Mouse (Mus musculus) limb, embryonic 12.5 days (tissue): ENCODE measurements around the gene Mrpl18. TPM values are rescaled to one million over a fixed set of nuclear protein-coding genes. Genes with fewer than 3 reads are reported as not detected.

Experiments
- ATAC-seq: fragments of 200-750 bp; cut with Nextera tagmentation; 2 replicates; pipeline ENCODE4 v1.8.0; 2017; ENCODE audit warnings: low read depth, moderate TSS enrichment; ENCODE audit not compliant: insufficient number of reproducible peaks, insufficient read depth, low FRiP score, low TSS enrichment
- H3K27ac ChIP-seq: fragments of 300-500 bp; sonication (generic); 2 replicates; pipeline ENCODE4 v1.5.1; 2016; ENCODE audit warnings: mild to moderate bottlenecking, moderate library complexity
- H3K27me3 ChIP-seq: fragments of 300-500 bp; sonication (generic); 2 replicates; pipeline ENCODE4 v1.6.1; 2016; ENCODE audit warnings: mild to moderate bottlenecking, moderate library complexity
- H3K36me3 ChIP-seq: fragments of 300-500 bp; sonication (generic); 2 replicates; pipeline ENCODE4 v1.6.1; 2016; ENCODE audit warnings: mild to moderate bottlenecking, moderate library complexity
- H3K4me1 ChIP-seq: fragments of 300-500 bp; sonication (generic); replicated peaks from 2 replicates; pipeline ENCODE4 v1.6.1; 2016
- H3K4me2 ChIP-seq: fragments of 300-500 bp; sonication (generic); 2 replicates; pipeline ENCODE4 v1.6.1; 2016; ENCODE audit warnings: mild to moderate bottlenecking, moderate library complexity
- H3K4me3 ChIP-seq: fragments of 300-500 bp; sonication (generic); replicated peaks from 2 replicates; pipeline ENCODE4 v1.5.1; 2016; ENCODE audit warnings: mild to moderate bottlenecking
- H3K9ac ChIP-seq: fragments of 300-500 bp; sonication (generic); replicated peaks from 2 replicates; pipeline ENCODE4 v1.6.1; 2016; ENCODE audit warnings: mild to moderate bottlenecking, moderate library complexity
- H3K9me3 ChIP-seq: fragments of 300-500 bp; sonication (generic); 2 replicates; pipeline ENCODE4 v1.6.1; 2016; ENCODE audit warnings: mild to moderate bottlenecking, moderate library complexity
- WGBS: fragments of 180-500 bp; shearing (Covaris S2); methylation state at CpG from one replicate; pipeline ENCODE4 v1.1.7; 2016; 5-methylcytosine and 5-hydroxymethylcytosine counted together
- polyA plus RNA-seq: library from polyadenylated mRNA; unstranded; fragments of >200 nt; fragmentation: Nextera tagmentation; extraction: Ambion mirVana; gene quantifications from 2 replicates; pipeline ENCODE4 v1.2.1, GENCODE M21; 2016

The Mrpl18 gene
- polyA plus RNA-seq, 1 experiment from 2014 or later, result 172 TPM

DNA sequence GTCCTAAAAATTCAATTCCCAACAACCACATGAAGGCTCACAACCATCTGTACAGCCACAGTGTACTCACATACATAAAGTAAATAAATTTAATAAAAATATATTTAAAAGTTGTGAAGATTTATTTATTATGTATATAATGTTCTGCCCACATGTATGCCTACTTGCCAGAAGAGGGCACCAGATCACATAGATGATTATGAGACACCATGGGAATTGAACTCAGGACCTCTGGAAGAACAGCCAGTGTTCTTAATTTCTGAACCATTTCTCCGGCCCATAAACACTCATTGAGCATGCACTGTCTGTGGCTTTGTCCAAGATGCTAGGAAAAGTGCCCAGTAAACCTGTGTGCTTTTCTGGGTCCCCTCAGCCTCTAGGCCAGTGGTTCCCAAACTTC is 34.9 kb downstream of the Mrpl18 start:
- no peak for ATAC-seq
- H3K27me3 ChIP-seq, result no peaks in the 10 kb centered on the region
- 86% methylated on average over 1 of the region's 1 CpGs for WGBS

DNA sequence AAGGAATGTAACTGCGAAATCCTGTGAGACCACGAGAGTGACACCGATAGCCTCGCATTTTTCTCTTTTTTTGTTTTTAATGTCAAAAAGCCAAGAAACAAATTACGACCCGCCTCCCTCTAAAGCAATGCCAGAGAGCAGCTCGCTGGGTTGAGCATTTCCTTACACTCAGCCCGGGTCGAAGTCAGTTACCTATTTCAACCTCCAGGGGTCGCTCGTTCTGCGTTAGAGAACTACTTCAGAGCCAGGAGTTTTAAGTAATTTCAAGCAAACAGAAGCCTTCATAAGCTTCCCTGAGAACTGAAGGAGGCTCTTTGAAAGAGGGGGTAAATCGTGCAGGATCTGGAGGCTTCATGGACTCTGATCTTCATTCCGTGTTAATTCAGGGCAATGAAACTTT is 36.0 kb downstream of the Mrpl18 start:
- H3K9ac ChIP-seq, result no peak overlapping the region
- H3K4me1 ChIP-seq, result 0 out of 2 replicates have a peak, but pooled peaks cover 3% of the 10 kb centered on the region
- peak overlapping the region; percentile 45 for H3K4me2 ChIP-seq
- H3K9me3 ChIP-seq, result no peaks in the 10 kb centered on the region
- WGBS, result 3% methylated on average over 14 of the region's 14 CpGs
- H3K27me3 ChIP-seq, result no peaks in the 10 kb centered on the region
- no peak overlapping the region for H3K27ac ChIP-seq
- H3K36me3 ChIP-seq, result no peaks in the 10 kb centered on the region
- peak overlapping the region; percentile 15 for H3K4me3 ChIP-seq
- peak; percentile 47 for ATAC-seq

More for the DNA sequence above, 34.9 kb downstream of the Mrpl18 start:
- no peak overlapping the region for H3K9ac ChIP-seq
- H3K4me3 ChIP-seq, result no peak overlapping the region
- no peaks in the 10 kb centered on the region for H3K36me3 ChIP-seq
- no peaks in the 10 kb centered on the region for H3K9me3 ChIP-seq
- 0 out of 2 replicates have a peak, but pooled peaks cover 3% of the 10 kb centered on the region for H3K4me1 ChIP-seq
- H3K4me2 ChIP-seq, result no peak overlapping the region
- H3K27ac ChIP-seq, result no peak overlapping the region

DNA sequence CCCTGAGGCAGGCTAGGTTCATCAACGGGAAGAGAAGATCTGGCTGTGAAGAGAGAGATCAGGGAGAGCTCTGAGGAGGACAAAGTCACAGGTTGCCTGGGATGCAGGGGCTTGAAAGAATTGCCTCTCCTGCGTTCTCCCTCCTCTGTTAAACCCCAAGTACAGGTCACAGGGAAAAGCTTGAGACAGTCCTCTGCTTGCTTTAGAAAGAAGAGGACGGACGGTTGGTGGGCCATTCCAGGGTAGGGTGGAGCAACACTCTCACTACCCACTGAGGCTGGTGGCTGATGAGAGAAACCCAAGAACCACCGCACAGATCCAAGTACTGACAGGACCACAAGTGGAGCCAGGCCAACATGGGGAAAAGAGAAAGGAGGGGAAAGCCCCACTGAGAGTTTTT is 40.4 kb downstream of the Mrpl18 start, which contains the start of gene Mrgprh:
TSS of gene Mrgprh (plus strand) at position 301 of the 400 bp plus-strand sequence.
- 72% methylated on average over 5 of the region's 5 CpGs for WGBS
- H3K27me3 ChIP-seq, result no peaks in the 10 kb centered on the region
- H3K36me3 ChIP-seq, result no peaks in the 10 kb centered on the region
- no peak within 1 kb of the TSS for H3K9ac ChIP-seq
- no peaks in the 10 kb centered on the region for H3K9me3 ChIP-seq
- no peak for ATAC-seq
- H3K4me2 ChIP-seq, result no peak within 1 kb of the TSS
- no peak within 1 kb of the TSS for H3K4me3 ChIP-seq
- no peak within 1 kb of the TSS for H3K27ac ChIP-seq
- H3K4me1 ChIP-seq, result peaks cover 31% of the 10 kb centered on the region

DNA sequence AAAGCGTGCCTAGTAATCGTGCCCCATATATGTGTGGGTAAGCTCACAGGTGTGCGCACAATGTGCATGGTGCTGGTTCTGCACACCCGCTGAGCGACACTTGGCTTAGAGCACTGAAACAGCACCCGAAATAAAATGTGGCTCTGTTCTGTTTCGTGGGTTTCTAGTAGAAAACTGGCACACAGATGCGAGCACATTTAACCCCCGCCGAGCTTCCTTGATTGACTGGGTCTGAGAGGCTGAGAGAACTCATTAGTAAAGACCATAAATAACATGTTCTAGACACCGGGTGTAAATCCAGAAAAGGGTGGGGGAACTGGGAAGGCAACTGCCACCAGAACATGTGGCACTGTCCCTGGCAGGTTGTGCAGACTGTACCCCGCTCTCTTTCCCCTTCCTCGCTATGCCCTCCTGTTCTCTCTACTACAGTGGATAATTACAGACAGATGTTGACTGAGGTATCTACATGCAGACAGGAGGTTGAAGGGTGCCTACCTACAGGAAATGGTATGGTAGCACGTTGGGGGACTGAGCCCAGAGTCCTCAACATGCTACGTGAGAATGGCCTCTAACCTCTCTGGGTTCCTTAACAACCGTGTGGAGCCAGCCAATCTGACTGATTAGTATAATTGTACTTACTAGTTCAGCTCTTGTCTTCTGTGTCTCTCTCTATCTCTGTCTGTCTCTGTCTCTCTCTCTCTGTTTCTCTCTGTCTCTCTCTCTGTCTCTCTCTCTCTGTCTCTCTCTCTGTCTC is 43.7 kb downstream of the Mrpl18 start:
- WGBS, result 21% methylated on average over 16 of the region's 16 CpGs
- Histone ChIP-seq H3K4me1 (peaks cover 57% of the 10 kb centered on the region), H3K9ac (no peak overlapping the region), H3K27ac (peak overlapping the region; percentile 64; the same call in 1 of the 2 replicates), H3K27me3 (no peaks in the 10 kb centered on the region), H3K4me2 (peak overlapping the region; percentile 36), H3K4me3 (0 out of 2 replicates have a peak overlapping the region, but pooled peaks have one; percentile 0), H3K9me3 (no peaks in the 10 kb centered on the region), H3K36me3 (no peaks in the 10 kb centered on the region)
- ATAC-seq, result peak; percentile 27; the same call in 1 of the 2 replicates

DNA sequence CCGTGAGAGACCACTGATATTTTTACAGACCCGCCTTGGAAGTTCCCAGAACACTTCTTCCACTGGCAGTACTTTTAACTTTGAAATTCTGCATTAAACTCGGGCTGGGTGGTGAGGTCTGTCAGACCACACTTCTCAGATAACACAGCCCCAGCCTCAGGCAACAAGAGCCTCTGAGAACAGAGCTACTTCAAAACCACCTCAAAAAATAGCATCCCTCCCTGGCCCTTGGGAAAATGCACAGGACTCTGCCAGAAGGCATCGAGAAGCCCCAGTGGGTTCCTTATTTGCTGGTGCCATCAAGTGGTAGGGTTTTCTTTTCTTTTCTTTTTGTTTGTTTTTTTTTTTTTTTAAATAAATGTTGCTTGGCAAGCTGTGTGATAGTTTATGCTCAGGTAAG is 47.5 kb downstream of the Mrpl18 start:
- H3K27ac ChIP-seq, result peak overlapping the region; percentile 69
- ATAC-seq, result no peak
- no peaks in the 10 kb centered on the region for H3K36me3 ChIP-seq
- H3K9ac ChIP-seq, result peak overlapping the region; percentile 35; the same call in 1 of the 2 replicates
- peaks cover 57% of the 10 kb centered on the region for H3K4me1 ChIP-seq
- H3K4me3 ChIP-seq, result no peak overlapping the region
- H3K27me3 ChIP-seq, result no peaks in the 10 kb centered on the region
- H3K4me2 ChIP-seq, result no peak overlapping the region
- WGBS, result 12% methylated on average over 4 of the region's 4 CpGs
- H3K9me3 ChIP-seq, result no peaks in the 10 kb centered on the region

DNA sequence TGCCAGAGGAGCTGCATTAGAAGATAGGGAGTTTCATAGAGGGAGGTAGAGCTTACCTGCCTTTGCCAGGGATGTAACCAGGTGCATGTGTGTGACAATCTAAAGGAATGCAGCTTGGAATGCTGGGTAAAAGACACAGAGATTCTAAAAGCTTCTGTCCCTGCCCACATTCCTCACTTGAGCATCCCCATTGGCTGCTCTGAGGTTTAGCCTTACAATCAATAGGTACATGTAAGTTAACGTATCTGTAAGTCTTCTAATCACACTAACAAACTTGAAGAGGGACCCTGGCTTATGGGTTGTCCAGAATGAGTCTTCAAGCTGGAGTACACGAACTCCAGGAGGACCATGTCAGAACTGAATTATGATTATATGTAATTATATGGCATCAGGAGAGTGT is 48.1 kb downstream of the Mrpl18 start, which contains the start of gene Mas1:
TSS of gene Mas1 (minus strand) at position 101 of the 400 bp plus-strand sequence.
- H3K27me3 ChIP-seq, result no peaks in the 10 kb centered on the region
- WGBS, result 42% methylated on average over 2 of the region's 2 CpGs
- no peak within 1 kb of the TSS for H3K4me3 ChIP-seq
- peak within 1 kb of the TSS; percentile 35; the same call in 1 of the 2 replicates for H3K9ac ChIP-seq
- H3K4me2 ChIP-seq, result 0 out of 2 replicates have a peak within 1 kb of the TSS, but pooled peaks have one; percentile 6
- no peaks in the 10 kb centered on the region for H3K36me3 ChIP-seq
- H3K27ac ChIP-seq, result peak within 1 kb of the TSS; percentile 69
- ATAC-seq, result no peak
- peaks cover 51% of the 10 kb centered on the region for H3K4me1 ChIP-seq
- no peaks in the 10 kb centered on the region for H3K9me3 ChIP-seq

DNA sequence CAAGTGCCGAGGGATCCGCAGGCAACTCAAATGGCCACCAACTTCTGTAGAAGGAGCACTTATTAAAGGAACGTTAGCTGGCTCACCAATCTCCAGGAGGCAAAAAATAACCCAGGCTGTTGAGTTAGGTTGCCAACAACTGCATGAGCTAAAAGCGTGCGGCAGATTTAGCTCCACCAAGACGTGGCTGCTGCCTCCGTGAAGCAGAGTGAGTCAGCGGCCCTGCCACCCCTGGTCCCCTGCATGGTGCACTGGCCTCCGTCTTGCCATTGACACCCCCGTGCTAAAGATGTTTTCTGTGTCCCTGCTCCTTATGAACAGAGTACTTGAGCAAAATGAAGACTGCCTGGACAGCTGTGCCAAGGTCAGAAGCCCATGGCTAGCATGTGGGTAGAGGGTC is 49.3 kb downstream of the Mrpl18 start:
- no peak overlapping the region for H3K4me2 ChIP-seq
- H3K9ac ChIP-seq, result no peak overlapping the region
- no peak for ATAC-seq
- H3K4me3 ChIP-seq, result no peak overlapping the region
- 78% methylated on average over 10 of the region's 10 CpGs for WGBS
- no peaks in the 10 kb centered on the region for H3K36me3 ChIP-seq
- H3K27me3 ChIP-seq, result no peaks in the 10 kb centered on the region
- H3K9me3 ChIP-seq, result no peaks in the 10 kb centered on the region
- H3K4me1 ChIP-seq, result peaks cover 40% of the 10 kb centered on the region
- H3K27ac ChIP-seq, result 0 out of 2 replicates have a peak overlapping the region, but pooled peaks have one; percentile 20

DNA sequence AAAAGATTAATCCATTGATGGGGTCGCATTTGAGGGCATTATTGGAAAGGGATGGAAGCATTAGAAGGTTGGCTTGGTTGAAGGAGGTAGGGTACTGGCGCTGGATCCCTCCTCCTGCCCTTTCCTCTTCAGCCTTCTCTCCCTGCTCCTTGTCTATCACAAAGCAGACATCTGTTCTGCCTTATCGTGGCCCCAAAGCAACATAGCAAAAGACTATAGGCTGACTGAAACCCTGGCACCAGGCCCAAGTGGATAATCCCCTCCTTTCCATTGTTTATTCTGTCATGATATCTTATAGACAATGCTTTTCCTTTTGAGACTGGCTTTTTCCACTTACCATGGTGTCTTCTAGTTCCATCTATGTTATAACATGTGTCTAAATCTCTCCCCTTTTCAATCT is 50.7 kb downstream of the Mrpl18 start:
- no peak overlapping the region for H3K9ac ChIP-seq
- H3K9me3 ChIP-seq, result no peaks in the 10 kb centered on the region
- WGBS, result 78% methylated on average over 3 of the region's 3 CpGs
- peaks cover 27% of the 10 kb centered on the region for H3K4me1 ChIP-seq
- no peak overlapping the region for H3K27ac ChIP-seq
- H3K4me3 ChIP-seq, result no peak overlapping the region
- H3K36me3 ChIP-seq, result no peaks in the 10 kb centered on the region
- no peak for ATAC-seq
- no peaks in the 10 kb centered on the region for H3K27me3 ChIP-seq
- no peak overlapping the region for H3K4me2 ChIP-seq

DNA sequence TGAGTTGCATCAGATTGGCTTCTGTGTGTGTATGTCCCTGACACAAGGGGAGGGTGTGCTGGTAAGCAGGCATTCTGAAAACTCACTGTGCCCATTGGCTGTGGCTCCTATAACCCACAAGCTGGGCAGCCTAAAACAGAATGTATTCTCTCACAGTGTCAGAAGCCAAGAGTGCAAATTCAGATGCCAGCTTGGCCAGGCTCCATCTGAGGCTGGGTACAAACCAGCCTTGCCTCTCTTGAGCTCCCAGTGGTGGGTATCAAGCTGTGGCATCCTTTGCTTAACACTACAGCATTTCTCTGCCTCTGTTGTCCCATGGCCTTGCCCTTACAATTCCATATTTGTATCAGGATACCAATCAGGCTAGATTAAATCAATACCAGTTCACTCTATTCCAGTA is 52.0 kb downstream of the Mrpl18 start:
- Histone ChIP-seq H3K36me3 (no peaks in the 10 kb centered on the region), H3K4me2 (no peak overlapping the region), H3K4me1 (peaks cover 15% of the 10 kb centered on the region), H3K4me3 (no peak overlapping the region), H3K27me3 (no peaks in the 10 kb centered on the region), H3K27ac (no peak overlapping the region), H3K9me3 (no peaks in the 10 kb centered on the region), H3K9ac (no peak overlapping the region)
- no peak for ATAC-seq
